Mouse (Mus musculus) heart, embryonic 15.5 days (tissue): ENCODE measurements around the gene Tmtc2. TPM values are rescaled to one million over a fixed set of nuclear protein-coding genes. Genes with fewer than 3 reads are reported as not detected.
"Not testable (repeated sequence)": the region's sequence is repeated elsewhere in the genome, so short reads cannot be mapped to it uniquely, and the experiment has no call there.

Experiments used
- ATAC-seq: fragments of 200-750 bp; cut with Nextera tagmentation; replicated peaks from 2 replicates; pipeline ENCODE4 v1.8.0; 2017; ENCODE audit warnings: low read depth, moderate TSS enrichment; ENCODE audit not compliant: insufficient number of reproducible peaks, insufficient read depth, low FRiP score
- H3K27ac ChIP-seq: fragments of 300-500 bp; sonication (generic); 2 replicates; pipeline ENCODE4 v1.5.1; 2015; ENCODE audit warnings: mild to moderate bottlenecking, inconsistent platforms
- H3K27me3 ChIP-seq: fragments of 300-500 bp; sonication (generic); 2 replicates; pipeline ENCODE4 v1.6.1; 2015; ENCODE audit warnings: inconsistent platforms
- H3K36me3 ChIP-seq: fragments of 300-500 bp; sonication (generic); 2 replicates; pipeline ENCODE4 v1.6.1; 2015; ENCODE audit warnings: mild to moderate bottlenecking, inconsistent platforms
- H3K4me1 ChIP-seq: fragments of 300-500 bp; sonication (generic); replicated peaks from 2 replicates; pipeline ENCODE4 v1.6.1; 2015; ENCODE audit warnings: inconsistent platforms
- H3K4me2 ChIP-seq: fragments of 300-500 bp; sonication (generic); 2 replicates; pipeline ENCODE4 v1.6.1; 2015; ENCODE audit warnings: inconsistent platforms, mild to moderate bottlenecking, moderate library complexity
- H3K4me3 ChIP-seq: fragments of 300-500 bp; sonication (generic); 2 replicates; pipeline ENCODE4 v1.5.1; 2015; ENCODE audit warnings: mild to moderate bottlenecking, inconsistent platforms
- H3K9ac ChIP-seq: fragments of 300-500 bp; sonication (generic); 2 replicates; pipeline ENCODE4 v1.6.1; 2015; ENCODE audit warnings: mild to moderate bottlenecking, inconsistent platforms
- H3K9me3 ChIP-seq: fragments of 300-500 bp; sonication (generic); replicated peaks from 2 replicates; pipeline ENCODE4 v1.6.1; 2016; ENCODE audit warnings: inconsistent platforms
- WGBS: fragments of 180-500 bp; shearing (Covaris S2); methylation state at CpG from one replicate; pipeline ENCODE4 v1.1.7; 2015; ENCODE audit warnings: mixed read lengths; 5-methylcytosine and 5-hydroxymethylcytosine counted together
- polyA plus RNA-seq: library from polyadenylated mRNA; unstranded; fragments of >200 nt; fragmentation: Nextera tagmentation; extraction: Ambion mirVana; gene quantifications from 2 replicates; pipeline ENCODE4 v1.2.1, GENCODE M21; 2015

Tmtc2 gene
- polyA plus RNA-seq, 1 experiment from 2014 or later = 3.3 TPM

GRCm38 (mm10) chr10:105286221-105286620 lies 288.0 kb downstream of the Tmtc2 start:
- ATAC-seq = no peak
- Histone ChIP-seq H3K4me1 (0 out of 2 replicates have a peak, but pooled peaks cover 6% of the 10 kb centered on the region), H3K27ac (no peak overlapping the region), H3K9me3 (no peaks in the 10 kb centered on the region), H3K4me3 (no peak overlapping the region), H3K9ac (no peak overlapping the region), H3K27me3 (no peaks in the 10 kb centered on the region), H3K4me2 (no peak overlapping the region), H3K36me3 (no peaks in the 10 kb centered on the region)
- 73% methylated on average over 2 of the region's 2 CpGs for WGBS

- H3K4me2 ChIP-seq = no peak overlapping the region
- H3K9me3 ChIP-seq = no peaks in the 10 kb centered on the region
- no peak for ATAC-seq
- H3K27ac ChIP-seq = no peak overlapping the region
- H3K4me1 ChIP-seq = 0 out of 2 replicates have a peak, but pooled peaks cover 6% of the 10 kb centered on the region
- no peaks in the 10 kb centered on the region for H3K27me3 ChIP-seq
- no peak overlapping the region for H3K9ac ChIP-seq
- H3K36me3 ChIP-seq = no peaks in the 10 kb centered on the region
- WGBS = 55% methylated on average over 6 of the region's 6 CpGs
- H3K4me3 ChIP-seq = no peak overlapping the region
Observed at GRCm38 (mm10) chr10:105284171-105284570, 290.1 kb downstream of the Tmtc2 start.

GRCm38 (mm10) chr10:105280933-105281332 lies 293.3 kb downstream of the Tmtc2 start:
- H3K4me1 ChIP-seq = 0 out of 2 replicates have a peak, but pooled peaks cover 6% of the 10 kb centered on the region
- H3K27me3 ChIP-seq = no peaks in the 10 kb centered on the region
- no peaks in the 10 kb centered on the region for H3K36me3 ChIP-seq
- no peaks in the 10 kb centered on the region for H3K9me3 ChIP-seq
- H3K4me2 ChIP-seq = no peak overlapping the region
- no peak for ATAC-seq
- no peak overlapping the region for H3K9ac ChIP-seq
- 82% methylated on average over 3 of the region's 3 CpGs for WGBS
- no peak overlapping the region for H3K27ac ChIP-seq
- H3K4me3 ChIP-seq = no peak overlapping the region

GRCm38 (mm10) chr10:105260053-105260452 lies 314.2 kb downstream of the Tmtc2 start:
- Histone ChIP-seq H3K9ac (no peak overlapping the region), H3K36me3 (no peaks in the 10 kb centered on the region), H3K27me3 (no peaks in the 10 kb centered on the region), H3K9me3 (no peaks in the 10 kb centered on the region), H3K4me3 (no peak overlapping the region), H3K4me2 (no peak overlapping the region), H3K4me1 (no peaks in the 10 kb centered on the region), H3K27ac (no peak overlapping the region)
- no peak for ATAC-seq
- 55% methylated on average over 3 of the region's 3 CpGs for WGBS

GRCm38 (mm10) chr10:105238291-105238690 lies 336.0 kb downstream of the Tmtc2 start:
- not testable (repeated sequence) for H3K4me3 ChIP-seq, H3K4me1 ChIP-seq, H3K27ac ChIP-seq, H3K27me3 ChIP-seq, ATAC-seq, H3K36me3 ChIP-seq, H3K9ac ChIP-seq, H3K4me2 ChIP-seq, H3K9me3 ChIP-seq
- 72% methylated on average over 22 of the region's 22 CpGs for WGBS

GRCm38 (mm10) chr10:105232864-105233263 lies 341.4 kb downstream of the Tmtc2 start:
- H3K4me3 ChIP-seq = no peak overlapping the region
- 84% methylated on average over 2 of the region's 2 CpGs for WGBS
- H3K27ac ChIP-seq = no peak overlapping the region
- H3K36me3 ChIP-seq = no peaks in the 10 kb centered on the region
- H3K27me3 ChIP-seq = no peaks in the 10 kb centered on the region
- H3K4me2 ChIP-seq = no peak overlapping the region
- no peak overlapping the region for H3K9ac ChIP-seq
- no peaks in the 10 kb centered on the region for H3K4me1 ChIP-seq
- ATAC-seq = no peak
- H3K9me3 ChIP-seq = no peaks in the 10 kb centered on the region

- H3K27me3 ChIP-seq = no peaks in the 10 kb centered on the region
- no peak overlapping the region for H3K9ac ChIP-seq
- no peak for ATAC-seq
- no peaks in the 10 kb centered on the region for H3K36me3 ChIP-seq
- WGBS = 74% methylated on average over 7 of the region's 7 CpGs
- H3K4me2 ChIP-seq = no peak overlapping the region
- H3K9me3 ChIP-seq = no peaks in the 10 kb centered on the region
- no peak overlapping the region for H3K4me3 ChIP-seq
- no peaks in the 10 kb centered on the region for H3K4me1 ChIP-seq
- H3K27ac ChIP-seq = no peak overlapping the region
Observed at GRCm38 (mm10) chr10:105230416-105230815, 343.8 kb downstream of the Tmtc2 start.

GRCm38 (mm10) chr10:105228623-105229022 lies 345.6 kb downstream of the Tmtc2 start:
- Histone ChIP-seq H3K4me1 (no peaks in the 10 kb centered on the region), H3K27me3 (no peaks in the 10 kb centered on the region), H3K27ac (no peak overlapping the region), H3K9me3 (no peaks in the 10 kb centered on the region), H3K36me3 (no peaks in the 10 kb centered on the region), H3K4me3 (no peak overlapping the region), H3K9ac (no peak overlapping the region), H3K4me2 (no peak overlapping the region)
- 74% methylated on average over 2 of the region's 2 CpGs for WGBS
- ATAC-seq = no peak

GRCm38 (mm10) chr10:105227631-105228030 lies 346.6 kb downstream of the Tmtc2 start:
- Histone ChIP-seq H3K27me3 (no peaks in the 10 kb centered on the region), H3K4me3 (no peak overlapping the region), H3K9ac (no peak overlapping the region), H3K36me3 (no peaks in the 10 kb centered on the region), H3K4me1 (no peaks in the 10 kb centered on the region), H3K9me3 (no peaks in the 10 kb centered on the region), H3K4me2 (no peak overlapping the region), H3K27ac (no peak overlapping the region)
- no peak for ATAC-seq
- WGBS = 29% methylated on average over 5 of the region's 5 CpGs

GRCm38 (mm10) chr10:105225714-105226113 lies 348.5 kb downstream of the Tmtc2 start:
- Histone ChIP-seq H3K4me1 (no peaks in the 10 kb centered on the region), H3K27ac (no peak overlapping the region), H3K27me3 (no peaks in the 10 kb centered on the region), H3K4me2 (no peak overlapping the region), H3K9me3 (no peaks in the 10 kb centered on the region), H3K9ac (no peak overlapping the region), H3K4me3 (no peak overlapping the region), H3K36me3 (no peaks in the 10 kb centered on the region)
- no peak for ATAC-seq
- WGBS = 85% methylated on average over 6 of the region's 6 CpGs

- Histone ChIP-seq H3K4me1 (no peaks in the 10 kb centered on the region), H3K4me2 (no peak overlapping the region), H3K9ac (no peak overlapping the region), H3K36me3 (no peaks in the 10 kb centered on the region), H3K27me3 (no peaks in the 10 kb centered on the region), H3K27ac (no peak overlapping the region), H3K4me3 (no peak overlapping the region), H3K9me3 (no peaks in the 10 kb centered on the region)
- no peak for ATAC-seq
- 62% methylated on average over 5 of the region's 5 CpGs for WGBS
Observed at GRCm38 (mm10) chr10:105222904-105223303, 351.3 kb downstream of the Tmtc2 start.

GRCm38 (mm10) chr10:105201491-105201890 lies 372.8 kb downstream of the Tmtc2 start:
- no peaks in the 10 kb centered on the region for H3K4me1 ChIP-seq
- no peak for ATAC-seq
- H3K36me3 ChIP-seq = no peaks in the 10 kb centered on the region
- H3K27ac ChIP-seq = no peak overlapping the region
- H3K9me3 ChIP-seq = no peaks in the 10 kb centered on the region
- H3K27me3 ChIP-seq = no peaks in the 10 kb centered on the region
- H3K4me2 ChIP-seq = no peak overlapping the region
- H3K4me3 ChIP-seq = no peak overlapping the region
- no peak overlapping the region for H3K9ac ChIP-seq
- WGBS = 81% methylated on average over 10 of the region's 10 CpGs
